Mouse (Mus musculus) right cerebral cortex, postnatal 10 days (tissue): ENCODE measurements at regions not wholly inside any gene's neighbourhood (a gene's known extent, or its start where the extent isn't known, plus 50 kb on each side); places are given as distances from the start of the nearest gene placed in this dataset.
A peak's percentile ranks its signal among the peaks of the same experiment; 100 is the strongest.

Experiments used
- DNase-seq, 2 experiments: peaks; one replicate each; pipeline ENCODE4 v3.0.0; 2021; ENCODE audit warnings: low spot score in 2 of 2

GRCm38 (mm10) chr6:97741427-97741826, 65.4 kb upstream of the Mitf start:
- DNase-seq = no peak

- no peak for DNase-seq
Observed at GRCm38 (mm10) chr6:97740851-97741201, 66.0 kb upstream of the Mitf start.

- DNase-seq = peak; percentile 53 to 74
Observed at GRCm38 (mm10) chr6:97740107-97740850, 66.6 kb upstream of the Mitf start.

GRCm38 (mm10) chr6:97738846-97739245, 68.0 kb upstream of the Mitf start:
- no peak for DNase-seq

- no peak for DNase-seq
Observed at GRCm38 (mm10) chr6:97730835-97731234, 76.0 kb upstream of the Mitf start.

GRCm38 (mm10) chr6:97718184-97718910, 88.5 kb upstream of the Mitf start:
- no peak for DNase-seq

GRCm38 (mm10) chr6:97707401-97707800, 90.1 kb upstream of the Frmd4b start:
- DNase-seq = no peak

- DNase-seq = no peak
Observed at GRCm38 (mm10) chr6:97704361-97704760, 87.0 kb upstream of the Frmd4b start.

GRCm38 (mm10) chr6:97699752-97700098, 82.4 kb upstream of the Frmd4b start:
- DNase-seq = no peak

GRCm38 (mm10) chr6:97699054-97699751, 81.9 kb upstream of the Frmd4b start:
- no peak for DNase-seq

- DNase-seq = no peak
Observed at GRCm38 (mm10) chr6:97693281-97693680, 75.9 kb upstream of the Frmd4b start.

- no peak for DNase-seq
Observed at GRCm38 (mm10) chr6:97691136-97691535, 73.8 kb upstream of the Frmd4b start.

- DNase-seq = peak; percentile 22 to 26
Observed at GRCm38 (mm10) chr6:97684335-97684734, 67.0 kb upstream of the Frmd4b start.

GRCm38 (mm10) chr6:97682213-97682612, 64.9 kb upstream of the Frmd4b start:
- DNase-seq = no peak

- DNase-seq = peak in 1 of 2 experiments; percentile 23
Observed at GRCm38 (mm10) chr6:97675181-97675756, 57.9 kb upstream of the Frmd4b start.

- peak; percentile 19 to 24 for DNase-seq
Observed at GRCm38 (mm10) chr6:97666818-97667629, 49.7 kb upstream of the Frmd4b start.
